Mouse (Mus musculus): ENCODE results near the gene Stat6.
"Not testable (repeated sequence)": the region's sequence is repeated elsewhere in the genome, so short reads cannot be mapped to it uniquely, and the experiment has no call there.

Gene Stat6

GRCm38 (mm10) chr10:127645791-127646190 lies 3.0 kb downstream of the Stat6 start:
- DNase-seq (ENCODE audit: low read depth, low spot score), result no peak

GRCm38 (mm10) chr10:127652906-127653638 lies 10.3 kb downstream of the Stat6 start:
- DNase-seq (ENCODE audit: low read depth, low spot score), result no peak

- no peak for DNase-seq (ENCODE audit: low read depth, low spot score)
Observed at GRCm38 (mm10) chr10:127654970-127655579, 12.3 kb downstream of the Stat6 start.

GRCm38 (mm10) chr10:127657617-127658016 lies 14.8 kb downstream of the Stat6 start:
- DNase-seq (ENCODE audit: low read depth, low spot score), result not testable (repeated sequence)

GRCm38 (mm10) chr10:127658076-127658475 lies 15.3 kb downstream of the Stat6 start:
- DNase-seq (ENCODE audit: low read depth, low spot score), result no peak

- DNase-seq (ENCODE audit: low read depth, low spot score), result no peak
Observed at GRCm38 (mm10) chr10:127659551-127659950, 16.8 kb downstream of the Stat6 start.

- DNase-seq (ENCODE audit: low read depth, low spot score), result no peak
Observed at GRCm38 (mm10) chr10:127661291-127661914, 18.6 kb downstream of the Stat6 start.

- DNase-seq (ENCODE audit: low read depth, low spot score), result no peak
Observed at GRCm38 (mm10) chr10:127661915-127662663, 19.3 kb downstream of the Stat6 start.

- DNase-seq (ENCODE audit: low read depth, low spot score), result no peak
Observed at GRCm38 (mm10) chr10:127662666-127663253, 20.0 kb downstream of the Stat6 start.

GRCm38 (mm10) chr10:127663590-127663989 lies 20.8 kb downstream of the Stat6 start:
- no peak for DNase-seq (ENCODE audit: low read depth, low spot score)

GRCm38 (mm10) chr10:127664166-127664565 lies 21.4 kb downstream of the Stat6 start:
- no peak for DNase-seq (ENCODE audit: low read depth, low spot score)

GRCm38 (mm10) chr10:127664891-127665290 lies 22.1 kb downstream of the Stat6 start:
- DNase-seq (ENCODE audit: low read depth, low spot score), result no peak

- no peak for DNase-seq (ENCODE audit: low read depth, low spot score)
Observed at GRCm38 (mm10) chr10:127665366-127666181, 22.8 kb downstream of the Stat6 start.

- no peak for DNase-seq (ENCODE audit: low read depth, low spot score)
Observed at GRCm38 (mm10) chr10:127666501-127667268, 23.9 kb downstream of the Stat6 start, which contains the start of gene Nemp1. Gene Nemp1, plus strand, starts transcription at chr10:127666901.

GRCm38 (mm10) chr10:127667269-127668092 lies 24.7 kb downstream of the Stat6 start:
- peak; percentile 85 for DNase-seq (ENCODE audit: low read depth, low spot score)

GRCm38 (mm10) chr10:127668093-127669050 lies 25.6 kb downstream of the Stat6 start, which contains the start of gene Nab2:
Gene Nab2, minus strand, starts transcription at chr10:127668568.
- no peak for DNase-seq (ENCODE audit: low read depth, low spot score)

- no peak for DNase-seq (ENCODE audit: low read depth, low spot score)
Observed at GRCm38 (mm10) chr10:127669170-127669569, 26.4 kb downstream of the Stat6 start.

- DNase-seq (ENCODE audit: low read depth, low spot score), result no peak
Observed at GRCm38 (mm10) chr10:127670185-127670584, 27.4 kb downstream of the Stat6 start.
